Mouse (Mus musculus) cerebellum, adult 2 months (tissue): ENCODE results near the gene Tmem270. TPM values are rescaled to one million over a fixed set of nuclear protein-coding genes. Genes with fewer than 3 reads are reported as not detected.
"Not testable (repeated sequence)": the region's sequence is repeated elsewhere in the genome, so short reads cannot be mapped to it uniquely, and the experiment has no call there.

ENCODE experiments used
- DNase-seq, 2 experiments: peaks; one replicate each; pipeline ENCODE4 v3.0.0; 2021
- H3K27ac ChIP-seq: fragments of 200-500 bp; 2 replicates; pipeline ENCODE4 v1.5.1; 2012; ENCODE audit warnings: low read length, control low read depth, inconsistent platforms; ENCODE audit not compliant: insufficient read depth
- H3K27me3 ChIP-seq: fragments of 200-500 bp; 2 replicates; pipeline ENCODE4 v1.6.1; 2012; ENCODE audit warnings: inconsistent platforms, mild to moderate bottlenecking, low read length, moderate library complexity; ENCODE audit not compliant: control insufficient read depth, insufficient read depth
- H3K4me1 ChIP-seq: fragments of 200-500 bp; 2 replicates; pipeline ENCODE4 v1.6.1; 2011; ENCODE audit warnings: low read length; ENCODE audit not compliant: control insufficient read depth, insufficient read depth
- H3K4me3 ChIP-seq: fragments of 200-500 bp; replicated peaks from 2 replicates; pipeline ENCODE3; 2011; ENCODE audit warnings: mild to moderate bottlenecking, low read depth, low read length, control low read depth; ENCODE audit not compliant: insufficient read depth
- CTCF ChIP-seq: fragments of 200-500 bp; IDR thresholded peaks from 2 replicates; pipeline ENCODE4 v1.5.1; 2011; ENCODE audit warnings: low read depth, mild to moderate bottlenecking, control low read depth, low read length, moderate library complexity, borderline replicate concordance; ENCODE audit not compliant: insufficient read depth
- POLR2A ChIP-seq: fragments of 200-500 bp; IDR thresholded peaks from 2 replicates; pipeline ENCODE4 v1.6.1; 2011; ENCODE audit warnings: low read length, control low read depth, borderline replicate concordance; ENCODE audit not compliant: insufficient read depth
- WGBS: fragments of 180-500 bp; shearing (Covaris S2); methylation state at CpG from one replicate; pipeline ENCODE4 v1.1.7; 2018; 5-methylcytosine and 5-hydroxymethylcytosine counted together
- polyA plus RNA-seq: library from polyadenylated mRNA; depleted of rRNA; stranded (reverse); fragments of >200 nt; gene quantifications from 2 replicates; pipeline ENCODE4 v1.2.3, GENCODE M21; 2012

Gene Tmem270
- polyA plus RNA-seq, 1 experiment: not detected

DNA sequence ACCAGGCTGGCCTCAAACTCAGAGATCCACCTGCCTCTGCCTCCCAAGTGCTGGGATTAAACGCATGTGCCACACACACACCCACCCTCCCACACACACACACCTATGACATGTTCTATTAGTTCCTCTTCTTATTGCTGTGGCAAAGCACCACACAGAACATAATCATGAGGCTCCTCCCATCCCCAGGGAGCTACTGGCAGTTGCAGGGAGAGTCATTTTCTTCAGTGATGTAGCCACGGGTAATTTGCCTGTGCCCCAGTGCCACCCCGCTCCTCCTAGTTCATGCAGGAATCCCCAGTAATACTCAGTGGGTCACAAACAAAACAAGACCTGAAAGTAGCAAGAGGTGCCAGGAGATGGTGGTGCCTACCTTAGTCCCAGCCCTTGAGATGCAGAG is 28.1 kb upstream of the Tmem270 start:
- Histone ChIP-seq H3K27ac (no peak overlapping the region), H3K27me3 (no peaks in the 10 kb centered on the region), H3K4me3 (no peak overlapping the region), H3K4me1 (no peaks in the 10 kb centered on the region)
- TF ChIP-seq POLR2A: no peak
- no peak for TF ChIP-seq CTCF
- no peak for DNase-seq
- WGBS: 86% methylated on average over 3 of the region's 3 CpGs

DNA sequence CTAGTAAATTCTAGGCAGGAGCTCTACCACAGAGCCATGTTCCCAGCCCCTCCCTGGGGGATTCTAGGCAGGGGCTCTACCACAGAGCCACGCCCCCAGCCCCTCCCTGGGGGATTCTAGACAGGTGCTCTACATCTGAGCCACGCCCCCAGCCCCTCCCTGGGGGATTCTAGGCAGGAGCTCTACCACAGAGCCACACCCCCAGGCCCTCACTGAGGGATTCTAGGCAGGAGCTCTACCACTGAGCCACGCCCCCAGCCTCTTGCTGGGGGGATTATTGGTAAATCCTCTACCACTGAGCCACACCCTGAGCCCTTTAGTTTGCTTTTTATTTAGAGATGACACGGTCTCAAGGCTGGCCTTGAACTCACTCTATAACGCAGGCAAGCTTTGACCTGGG is 27.2 kb upstream of the Tmem270 start:
- not testable (repeated sequence) for DNase-seq, H3K27ac ChIP-seq, H3K4me3 ChIP-seq, H3K4me1 ChIP-seq, H3K27me3 ChIP-seq
- 93% methylated on average over 5 of the region's 5 CpGs for WGBS

DNA sequence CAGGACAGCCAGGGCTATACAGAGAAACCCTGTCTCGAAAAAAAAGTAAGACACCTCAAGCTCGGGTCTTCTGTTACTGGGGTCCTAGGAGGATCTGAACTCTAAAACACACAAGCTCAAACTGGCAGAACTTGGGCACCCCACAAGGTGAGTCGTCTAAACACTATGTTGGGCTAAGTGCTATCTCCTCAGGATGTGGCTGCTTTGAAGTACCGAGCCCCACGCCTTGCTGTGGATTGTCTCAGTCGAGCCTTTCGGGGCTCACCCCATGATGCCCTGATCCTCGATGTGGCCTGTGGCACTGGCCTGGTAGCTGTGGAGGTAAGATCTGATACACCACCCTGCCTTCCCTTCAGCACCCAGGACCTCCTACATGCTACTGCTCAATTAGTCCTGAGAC is 26.7 kb upstream of the Tmem270 start:
- H3K27ac ChIP-seq: no peak overlapping the region
- no peaks in the 10 kb centered on the region for H3K27me3 ChIP-seq
- WGBS: 90% methylated on average over 8 of the region's 8 CpGs
- no peak for DNase-seq
- TF ChIP-seq POLR2A (no peak), CTCF (no peak)
- no peaks in the 10 kb centered on the region for H3K4me1 ChIP-seq
- no peak overlapping the region for H3K4me3 ChIP-seq

DNA sequence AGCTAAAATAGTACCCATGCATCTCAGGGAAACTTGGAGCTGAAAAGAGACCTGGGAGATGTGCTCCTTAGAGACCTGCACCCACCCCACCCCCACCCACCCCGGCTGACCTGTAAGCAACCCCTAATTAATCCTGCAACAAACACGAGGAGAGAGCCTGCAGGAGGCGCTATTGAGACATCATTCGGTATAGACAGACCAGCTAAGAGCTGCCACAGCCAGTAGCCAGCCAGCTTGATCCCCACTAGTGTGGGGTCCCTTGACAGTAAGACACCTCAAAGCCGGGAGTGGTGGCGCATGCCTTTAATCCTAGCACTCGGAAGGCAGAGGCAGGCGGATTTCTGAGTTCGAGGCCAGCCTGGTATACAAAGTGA is 26.4 kb upstream of the Tmem270 start:
- DNase-seq: peak; percentile 45 to 54
- WGBS: 47% methylated on average over 9 of the region's 9 CpGs
- no peaks in the 10 kb centered on the region for H3K4me1 ChIP-seq

DNA sequence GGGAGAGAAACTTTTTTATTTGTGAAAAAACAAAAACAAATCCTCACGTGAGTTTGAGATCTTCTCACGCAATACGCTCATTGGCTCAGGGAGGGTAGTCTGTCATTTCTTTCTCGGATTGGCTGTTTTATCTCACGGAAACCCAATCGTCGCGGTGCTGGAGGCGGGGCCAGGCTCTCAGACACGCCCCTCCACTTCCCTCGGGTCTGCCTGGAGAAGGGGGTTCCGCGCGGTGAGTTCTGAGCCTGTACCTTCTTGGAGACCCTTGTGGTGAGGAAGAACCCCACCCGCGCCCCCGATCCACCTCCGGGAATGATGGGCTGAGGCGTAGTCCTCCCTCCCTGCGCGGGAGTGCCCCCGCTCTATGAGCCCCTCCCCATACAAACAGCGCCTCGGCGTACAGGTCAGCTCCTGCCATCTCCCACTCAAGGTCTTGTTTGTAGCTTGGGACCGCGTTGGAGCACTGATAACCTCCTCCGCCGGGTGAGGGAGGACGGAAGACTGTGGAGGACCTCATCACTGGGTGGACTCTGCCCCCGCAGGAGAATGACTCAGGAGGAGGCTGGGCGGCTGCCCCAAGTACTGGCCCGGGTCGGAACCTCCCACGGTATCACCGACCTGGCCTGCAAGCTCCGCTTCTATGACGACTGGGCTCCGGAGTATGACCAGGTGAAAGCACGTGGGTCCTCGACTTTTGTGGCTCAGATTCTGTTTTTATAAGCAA is 25.8 kb upstream of the Tmem270 start, which contains the start of gene Mettl27:
Gene Mettl27, plus strand, starts transcription at position 190 of the 724 bp plus-strand sequence.
- WGBS: under 1% methylated on average over 41 of the region's 41 CpGs
- peak; percentile 77 to 78 for DNase-seq

More for the DNA sequence above, 26.4 kb upstream of the Tmem270 start:
- Histone ChIP-seq H3K27ac (no peak overlapping the region), H3K4me3 (peak overlapping the region; percentile 93), H3K27me3 (no peaks in the 10 kb centered on the region)
- TF ChIP-seq CTCF (peak; percentile 29; the same call in 1 of the 2 replicates), POLR2A (no peak)

DNA sequence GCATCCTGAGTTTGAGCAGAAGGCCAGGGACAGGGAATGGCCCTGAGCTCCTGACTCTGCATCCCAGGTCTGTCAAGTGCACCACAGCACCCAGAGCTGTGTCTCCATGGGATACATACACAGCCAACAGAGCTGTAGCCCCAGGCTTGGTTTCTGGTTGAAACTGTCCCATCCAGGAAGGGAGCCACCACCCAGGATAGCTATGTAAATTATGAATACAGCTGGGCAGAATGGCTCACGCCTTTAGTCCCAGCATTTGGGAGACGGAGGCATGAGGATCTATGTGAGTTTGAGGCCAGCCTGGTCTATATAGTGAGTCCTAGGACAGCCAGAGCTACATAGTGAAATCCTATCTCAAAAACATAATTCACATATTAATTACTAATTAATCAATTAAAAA is 23.5 kb upstream of the Tmem270 start:
- DNase-seq: no peak
- WGBS: 83% methylated on average over 2 of the region's 2 CpGs
- no peak for TF ChIP-seq CTCF
- no peak for TF ChIP-seq POLR2A
- H3K27ac ChIP-seq: no peak overlapping the region
- no peaks in the 10 kb centered on the region for H3K27me3 ChIP-seq
- H3K4me3 ChIP-seq: no peak overlapping the region
- H3K4me1 ChIP-seq: no peaks in the 10 kb centered on the region

More for the DNA sequence above, 25.8 kb upstream of the Tmem270 start, which contains the start of gene Mettl27:
- Histone ChIP-seq H3K4me3 (peak within 1 kb of the TSS; percentile 93), H3K27ac (no peak within 1 kb of the TSS), H3K27me3 (no peaks in the 10 kb centered on the region), H3K4me1 (no peaks in the 10 kb centered on the region)
- TF ChIP-seq CTCF (no peak), POLR2A (no peak)

DNA sequence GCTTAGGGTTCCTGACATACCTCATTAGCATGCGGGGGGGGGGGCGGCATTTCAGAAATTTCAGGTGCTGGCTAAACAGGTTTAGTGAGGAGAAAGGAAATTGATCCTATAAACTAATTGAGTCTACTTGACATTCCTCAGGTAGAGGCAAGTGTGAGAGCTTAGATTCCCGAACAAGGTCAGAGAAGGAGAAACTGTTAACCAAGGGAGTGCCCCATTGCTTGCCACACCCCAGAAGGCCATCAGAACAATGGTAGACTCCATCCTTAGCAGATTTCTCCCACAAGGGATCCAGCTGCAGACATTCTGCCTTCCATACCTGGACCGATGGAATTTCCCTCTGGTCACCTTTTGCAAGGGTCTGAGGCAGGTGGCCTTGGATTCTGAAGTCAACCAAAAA is 20.2 kb upstream of the Tmem270 start:
- H3K4me1 ChIP-seq: no peaks in the 10 kb centered on the region
- 78% methylated on average over 4 of the region's 4 CpGs for WGBS
- TF ChIP-seq POLR2A: no peak
- no peak for TF ChIP-seq CTCF
- no peak overlapping the region for H3K4me3 ChIP-seq
- H3K27me3 ChIP-seq: no peaks in the 10 kb centered on the region
- no peak for DNase-seq
- H3K27ac ChIP-seq: no peak overlapping the region

DNA sequence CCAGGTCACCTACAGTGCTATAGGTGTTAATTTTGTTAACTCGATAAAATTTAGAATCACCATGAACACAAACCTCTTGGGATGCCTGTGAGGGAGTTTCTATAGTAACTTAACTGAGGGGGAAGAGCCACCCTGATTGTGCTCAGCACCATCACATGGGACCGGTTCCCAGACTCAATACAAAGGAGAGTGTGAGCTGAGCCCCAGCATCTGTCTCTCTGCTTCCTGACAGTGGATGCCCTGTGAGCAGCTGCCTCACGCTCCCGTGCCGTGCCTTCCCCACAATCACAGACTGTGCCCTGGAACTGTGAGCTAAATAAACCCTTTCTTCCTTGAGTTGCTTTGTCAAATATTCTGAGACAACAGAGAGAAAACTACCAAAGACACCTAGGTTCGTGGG is 16.6 kb upstream of the Tmem270 start:
- H3K4me3 ChIP-seq: no peak overlapping the region
- H3K27ac ChIP-seq: no peak overlapping the region
- WGBS: 30% methylated on average over 6 of the region's 6 CpGs
- TF ChIP-seq POLR2A: no peak
- no peak for TF ChIP-seq CTCF
- no peak for DNase-seq
- H3K4me1 ChIP-seq: peaks cover 7% of the 10 kb centered on the region; the same call in 1 of the 2 replicates
- H3K27me3 ChIP-seq: no peaks in the 10 kb centered on the region; the same call in 1 of the 2 replicates
